Mouse (Mus musculus) kidney, embryonic 14.5 days (tissue): Measurements from ENCODE around the gene Mindy1. TPM values are rescaled to one million over a fixed set of nuclear protein-coding genes. Genes with fewer than 3 reads are reported as not detected.

Experiments used
- ATAC-seq: fragments of 200-750 bp; cut with Nextera tagmentation; 2 replicates; pipeline ENCODE4 v1.8.0; 2017; ENCODE audit warnings: moderate number of reproducible peaks, mild to moderate bottlenecking, moderate TSS enrichment, moderate library complexity; ENCODE audit not compliant: low FRiP score, low TSS enrichment
- H3K27ac ChIP-seq: fragments of 300-500 bp; sonication (generic); 2 replicates; pipeline ENCODE4 v1.5.1; 2014; ENCODE audit warnings: low read depth, mild to moderate bottlenecking, low read length, moderate library complexity, mixed read lengths
- H3K27me3 ChIP-seq: fragments of 300-500 bp; sonication (generic); 2 replicates; pipeline ENCODE4 v1.6.1; 2014; ENCODE audit warnings: mild to moderate bottlenecking, low read length; ENCODE audit not compliant: control insufficient read depth, insufficient read depth
- H3K36me3 ChIP-seq: fragments of 300-500 bp; sonication (generic); 2 replicates; pipeline ENCODE4 v1.6.1; 2014; ENCODE audit warnings: low read length, mixed read lengths; ENCODE audit not compliant: control insufficient read depth, insufficient read depth
- H3K4me1 ChIP-seq: fragments of 300-500 bp; sonication (generic); 2 replicates; pipeline ENCODE4 v1.6.1; 2014; ENCODE audit warnings: low read length, mixed read lengths; ENCODE audit not compliant: control insufficient read depth, insufficient read depth
- H3K4me2 ChIP-seq: fragments of 300-500 bp; sonication (generic); replicated peaks from 2 replicates; pipeline ENCODE4 v1.6.1; 2014; ENCODE audit warnings: low read depth, mild to moderate bottlenecking, low read length
- H3K4me3 ChIP-seq: fragments of 300-500 bp; sonication (generic); 2 replicates; pipeline ENCODE4 v1.5.1; 2014; ENCODE audit warnings: mild to moderate bottlenecking, low read length
- H3K9ac ChIP-seq: fragments of 300-500 bp; sonication (generic); 2 replicates; pipeline ENCODE4 v1.6.1; 2014; ENCODE audit warnings: low read depth, mild to moderate bottlenecking, low read length, moderate library complexity
- H3K9me3 ChIP-seq: fragments of 300-500 bp; sonication (generic); 2 replicates; pipeline ENCODE4 v1.6.1; 2016; ENCODE audit warnings: low read length; ENCODE audit not compliant: control insufficient read depth
- WGBS: fragments of 180-500 bp; shearing (Covaris S2); extraction: QIAGEN DNeasy Blood & Tissue Kit; methylation state at CpG from one replicate; pipeline ENCODE4 v1.1.7; 2014; 5-methylcytosine and 5-hydroxymethylcytosine counted together
- polyA plus RNA-seq: library from polyadenylated mRNA; unstranded; fragments of >200 nt; fragmentation: Nextera tagmentation; extraction: Ambion mirVana; gene quantifications from 2 replicates; pipeline ENCODE4 v1.2.1, GENCODE M21; 2014

Gene Mindy1
- polyA plus RNA-seq, 1 experiment from 2014 or later = 40.9 TPM

DNA sequence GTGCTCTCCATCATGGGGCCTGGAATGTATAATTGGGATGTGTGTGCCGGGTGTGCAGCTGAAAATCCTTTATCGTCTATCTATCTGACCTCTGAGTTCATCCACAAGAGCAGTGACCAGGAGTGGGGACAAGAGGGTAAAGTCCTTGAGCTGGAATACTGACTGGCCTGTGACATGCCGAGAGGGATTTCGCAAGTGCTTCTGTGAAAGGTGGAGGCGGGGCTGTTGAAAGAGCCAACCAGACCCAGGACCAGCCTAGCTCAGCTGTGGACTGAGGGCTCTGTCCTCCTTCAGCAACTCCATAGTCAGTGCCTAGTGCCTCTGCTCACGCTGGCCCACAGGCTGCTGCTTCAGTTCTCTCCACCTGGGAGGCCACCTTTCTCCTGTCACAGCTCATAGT lies 37.4 kb downstream of the Mindy1 start:
- Histone ChIP-seq H3K9me3 (no peaks in the 10 kb centered on the region), H3K4me3 (no peak overlapping the region), H3K27me3 (no peaks in the 10 kb centered on the region), H3K36me3 (peaks cover 44% of the 10 kb centered on the region), H3K4me1 (peaks cover 22% of the 10 kb centered on the region), H3K27ac (no peak overlapping the region), H3K4me2 (no peak overlapping the region), H3K9ac (no peak overlapping the region)
- no peak for ATAC-seq
- 55% methylated on average over 6 of the region's 6 CpGs for WGBS

DNA sequence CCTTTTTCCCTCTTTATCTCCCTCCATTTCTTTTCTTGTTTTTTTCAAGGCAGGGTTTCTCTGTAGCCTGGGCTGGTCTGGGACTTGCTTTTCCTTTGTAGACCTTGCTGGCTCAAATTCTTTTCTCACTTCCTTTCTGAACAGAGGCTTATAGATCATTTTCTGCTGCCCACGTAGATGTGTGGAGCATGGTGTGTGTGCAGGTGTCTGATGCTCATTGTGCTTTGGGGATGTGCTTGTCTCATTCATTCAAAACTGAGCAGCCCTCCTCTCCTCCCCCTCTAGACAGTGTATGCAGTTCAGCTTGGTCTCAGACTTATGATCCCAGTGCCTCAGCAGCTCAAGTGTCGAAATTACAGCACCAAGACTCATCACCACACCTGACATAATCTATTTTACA lies 38.0 kb downstream of the Mindy1 start:
- H3K9ac ChIP-seq = no peak overlapping the region
- H3K27ac ChIP-seq = no peak overlapping the region
- no peak overlapping the region for H3K4me2 ChIP-seq
- H3K4me3 ChIP-seq = no peak overlapping the region
- no peak for ATAC-seq
- H3K9me3 ChIP-seq = no peaks in the 10 kb centered on the region
- H3K4me1 ChIP-seq = peaks cover 22% of the 10 kb centered on the region
- H3K36me3 ChIP-seq = peaks cover 50% of the 10 kb centered on the region
- no peaks in the 10 kb centered on the region for H3K27me3 ChIP-seq
- 77% methylated on average over 2 of the region's 2 CpGs for WGBS

DNA sequence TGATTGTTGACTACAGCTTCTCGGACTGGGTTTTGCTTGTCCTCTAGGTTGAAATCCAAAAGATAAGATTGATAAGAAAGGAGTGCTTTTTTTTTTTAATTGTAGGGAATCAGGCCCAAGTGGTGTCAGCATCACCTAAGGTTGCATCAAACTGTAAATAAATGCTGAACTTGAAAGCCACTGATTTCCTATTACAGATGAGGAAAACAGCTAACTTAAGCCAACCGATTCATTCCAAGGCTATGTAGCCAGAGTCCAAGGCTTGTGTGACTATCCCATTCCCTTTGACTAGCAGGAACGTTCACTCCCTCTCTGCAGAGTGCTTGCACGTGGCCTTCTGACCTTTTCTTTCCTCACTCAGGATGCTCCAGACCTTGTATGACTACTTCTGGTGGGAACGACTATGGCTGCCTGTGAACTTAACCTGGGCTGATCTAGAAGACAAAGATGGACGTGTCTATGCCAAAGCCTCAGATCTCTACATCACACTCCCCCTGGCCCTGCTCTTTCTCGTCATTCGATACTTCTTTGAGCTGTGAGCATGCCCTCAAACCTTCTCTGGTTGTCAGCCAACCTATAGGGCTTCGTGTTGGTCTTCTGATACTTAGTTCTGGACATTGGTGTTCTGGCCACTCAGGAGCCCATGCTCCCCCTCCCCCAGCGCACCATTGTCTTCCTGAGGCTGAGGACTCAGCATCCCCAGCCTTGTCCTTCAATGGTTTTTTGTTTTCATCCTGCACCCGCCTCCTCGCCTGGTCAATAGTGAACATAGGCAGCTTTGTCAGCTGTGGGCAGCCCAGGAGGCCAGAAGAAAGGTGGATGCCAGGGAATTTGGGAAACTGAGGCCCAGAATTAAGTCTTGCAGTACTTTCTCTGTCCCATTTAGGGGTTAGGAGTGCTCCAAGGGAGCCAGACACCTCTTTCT lies 38.8 kb downstream of the Mindy1 start:
- no peak overlapping the region for H3K4me3 ChIP-seq
- ATAC-seq = no peak
- peaks cover 22% of the 10 kb centered on the region for H3K4me1 ChIP-seq
- WGBS = 69% methylated on average over 12 of the region's 12 CpGs
- no peaks in the 10 kb centered on the region for H3K9me3 ChIP-seq
- no peak overlapping the region for H3K27ac ChIP-seq
- no peak overlapping the region for H3K9ac ChIP-seq
- H3K27me3 ChIP-seq = no peaks in the 10 kb centered on the region
- H3K36me3 ChIP-seq = peaks cover 58% of the 10 kb centered on the region
- H3K4me2 ChIP-seq = no peak overlapping the region

DNA sequence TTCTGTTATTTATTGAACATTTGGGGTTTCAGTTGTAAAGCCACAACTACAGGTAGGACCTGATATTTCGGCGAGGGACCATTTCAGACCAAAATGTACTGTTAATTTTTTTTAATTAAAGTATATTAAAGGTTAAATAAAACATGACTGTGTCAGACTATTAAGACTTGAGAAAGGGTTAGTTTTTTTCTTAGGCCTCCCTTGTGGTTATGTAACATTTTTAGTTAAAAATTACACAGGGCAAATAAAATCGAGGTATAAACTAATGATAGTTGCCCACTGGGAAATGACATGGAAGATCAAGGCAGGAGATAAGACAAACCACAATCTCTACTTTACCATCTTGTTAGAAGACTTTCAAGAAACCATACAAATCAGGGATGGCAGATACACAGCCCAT lies 42.3 kb downstream of the Mindy1 start:
- Histone ChIP-seq H3K4me3 (no peak overlapping the region), H3K9me3 (no peaks in the 10 kb centered on the region), H3K4me2 (no peak overlapping the region), H3K36me3 (peaks cover 93% of the 10 kb centered on the region), H3K27me3 (no peaks in the 10 kb centered on the region), H3K9ac (no peak overlapping the region), H3K4me1 (peaks cover 5% of the 10 kb centered on the region; the same call in 1 of the 2 replicates), H3K27ac (no peak overlapping the region)
- WGBS = 93% methylated on average over 3 of the region's 3 CpGs
- no peak for ATAC-seq

DNA sequence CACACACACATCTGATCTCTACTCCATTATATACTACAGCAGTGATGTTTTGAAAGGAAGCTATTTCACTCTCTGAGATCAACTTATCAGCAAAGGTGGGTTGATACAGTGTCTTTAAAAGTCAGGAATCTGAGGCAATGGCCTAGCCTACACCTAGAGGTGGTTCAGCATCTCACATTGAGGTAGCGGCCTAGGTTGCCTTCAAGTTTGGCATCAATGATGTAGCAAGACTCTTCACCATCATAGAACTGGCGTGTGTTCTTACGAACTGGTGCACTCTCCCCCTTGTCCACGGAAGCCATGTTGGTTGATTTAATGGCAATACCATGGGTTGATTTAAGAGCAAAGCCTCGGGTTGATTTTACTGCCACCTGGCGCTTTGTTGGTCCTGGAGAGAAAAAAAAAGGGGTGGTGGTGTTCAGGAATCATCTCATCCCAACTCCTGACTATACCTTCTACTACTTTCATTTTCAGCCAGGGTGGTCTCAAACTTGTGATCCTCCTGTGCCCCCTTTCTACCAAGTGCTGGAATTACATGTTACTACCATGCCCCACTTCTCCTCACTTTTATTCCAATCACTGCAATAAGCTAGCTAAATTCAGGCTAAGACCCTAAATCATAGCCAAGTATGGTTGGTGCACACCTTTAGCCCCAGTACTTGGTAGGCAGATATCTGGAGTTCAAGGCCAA lies 43.5 kb downstream of the Mindy1 start:
- 86% methylated on average over 6 of the region's 6 CpGs for WGBS
- H3K4me3 ChIP-seq = no peak overlapping the region
- no peaks in the 10 kb centered on the region for H3K9me3 ChIP-seq
- no peak overlapping the region for H3K4me2 ChIP-seq
- no peak for ATAC-seq
- H3K9ac ChIP-seq = no peak overlapping the region
- H3K36me3 ChIP-seq = peaks cover 99% of the 10 kb centered on the region
- H3K27ac ChIP-seq = no peak overlapping the region
- H3K27me3 ChIP-seq = no peaks in the 10 kb centered on the region
- H3K4me1 ChIP-seq = no peaks in the 10 kb centered on the region

DNA sequence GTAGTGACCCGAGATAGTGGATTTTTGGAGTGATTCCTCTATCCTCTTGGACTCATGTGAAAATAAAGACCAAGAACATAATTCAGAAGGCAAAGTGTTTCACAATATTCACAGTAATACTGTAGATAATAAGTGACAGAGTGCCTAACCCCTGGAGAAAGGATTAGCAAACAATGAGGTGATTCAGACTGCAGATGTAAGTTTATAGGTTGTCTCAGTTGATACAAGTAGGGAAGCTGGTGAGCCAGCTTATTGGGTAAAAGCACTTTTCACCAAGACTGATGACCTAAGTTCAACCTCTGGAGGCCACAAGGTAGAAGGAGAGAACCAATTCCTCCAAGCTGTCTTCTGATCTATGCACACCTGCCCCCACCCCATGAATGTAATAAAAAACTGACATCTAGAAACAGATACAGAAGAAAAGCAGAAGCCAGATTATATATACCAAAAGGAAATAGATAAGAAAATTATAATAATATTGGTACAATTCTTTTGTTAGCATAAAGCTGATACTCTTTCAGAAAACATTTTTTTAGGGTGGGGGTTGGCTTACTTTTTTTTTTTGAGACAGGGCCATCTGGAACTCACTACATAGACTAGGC lies 47.8 kb downstream of the Mindy1 start:
- WGBS = 92% methylated on average over 1 of the region's 1 CpGs

DNA sequence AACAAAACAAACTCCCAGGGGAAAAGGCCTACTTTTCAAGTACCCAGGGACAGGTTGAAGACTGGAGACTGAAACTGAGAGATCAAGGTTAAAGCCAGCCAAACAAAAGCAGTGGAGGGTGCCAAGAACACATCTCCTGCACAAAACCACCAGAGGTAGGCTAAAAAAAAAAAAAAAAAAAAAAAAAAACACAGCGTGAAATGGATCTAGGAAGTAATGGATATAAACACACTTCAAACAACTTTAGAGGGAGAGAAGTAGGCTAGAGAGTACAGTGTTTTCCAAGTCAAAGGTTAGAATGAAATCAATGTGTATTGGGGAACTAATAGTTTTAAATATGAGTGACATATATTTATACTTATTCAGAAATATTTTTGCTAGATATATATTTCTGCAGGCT lies 50.4 kb downstream of the Mindy1 start:
- Histone ChIP-seq H3K9me3 (no peaks in the 10 kb centered on the region), H3K27ac (no peak overlapping the region), H3K4me3 (no peak overlapping the region), H3K4me1 (no peaks in the 10 kb centered on the region), H3K36me3 (peaks cover 89% of the 10 kb centered on the region), H3K4me2 (no peak overlapping the region), H3K27me3 (no peaks in the 10 kb centered on the region), H3K9ac (no peak overlapping the region)
- ATAC-seq = no peak
- WGBS = 100% methylated on average over 1 of the region's 1 CpGs

More for the DNA sequence above, 47.8 kb downstream of the Mindy1 start:
- Histone ChIP-seq H3K4me2 (no peak overlapping the region), H3K9me3 (no peaks in the 10 kb centered on the region), H3K4me3 (no peak overlapping the region), H3K36me3 (peaks cover 91% of the 10 kb centered on the region), H3K27ac (no peak overlapping the region), H3K27me3 (no peaks in the 10 kb centered on the region), H3K9ac (no peak overlapping the region), H3K4me1 (no peaks in the 10 kb centered on the region)
- ATAC-seq = no peak

DNA sequence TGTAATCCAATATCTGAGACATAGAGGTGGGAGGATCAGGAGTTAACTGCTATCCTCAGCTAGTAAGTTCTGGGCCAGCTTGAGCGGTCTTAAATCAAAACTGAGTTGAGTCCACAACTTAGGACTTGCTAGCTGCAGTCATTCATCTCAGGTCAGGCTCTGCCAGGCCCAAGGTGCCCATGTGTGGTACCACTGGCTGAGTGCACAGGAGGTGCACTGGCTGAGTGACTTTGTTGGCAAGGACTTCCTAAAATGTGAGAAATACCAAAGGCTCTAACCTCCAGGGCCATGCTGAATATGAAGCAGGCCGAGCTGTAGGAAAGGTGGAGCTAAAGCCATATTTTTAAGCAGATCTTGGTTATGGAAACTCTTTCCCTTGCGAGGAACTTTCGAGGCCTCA lies 56.2 kb downstream of the Mindy1 start:
- no peak overlapping the region for H3K4me2 ChIP-seq
- H3K9me3 ChIP-seq = no peaks in the 10 kb centered on the region
- WGBS = 95% methylated on average over 4 of the region's 4 CpGs
- H3K27me3 ChIP-seq = no peaks in the 10 kb centered on the region
- H3K9ac ChIP-seq = no peak overlapping the region
- ATAC-seq = no peak
- no peaks in the 10 kb centered on the region for H3K4me1 ChIP-seq
- H3K4me3 ChIP-seq = no peak overlapping the region
- no peak overlapping the region for H3K27ac ChIP-seq
- H3K36me3 ChIP-seq = peaks cover 92% of the 10 kb centered on the region

DNA sequence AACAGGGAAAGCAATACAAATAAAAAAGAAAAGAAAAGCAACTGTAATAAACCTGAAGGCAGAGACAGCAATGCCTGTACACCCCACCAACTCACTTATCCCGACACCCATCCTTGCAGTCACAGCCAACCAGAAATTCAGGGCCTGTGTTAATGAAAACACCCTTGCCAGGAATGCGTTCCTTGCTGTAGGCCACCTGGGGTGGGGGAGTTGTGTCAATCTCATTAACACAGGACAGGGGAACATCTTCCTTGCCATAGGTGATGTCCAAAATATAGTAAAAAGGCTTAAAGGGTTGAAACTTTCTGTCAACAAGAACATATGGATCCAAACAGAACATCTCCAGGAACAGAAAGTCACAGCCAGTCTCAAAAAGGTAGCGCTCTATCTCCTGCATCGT lies 57.1 kb downstream of the Mindy1 start:
- ATAC-seq = no peak

More for the DNA sequence above, 57.1 kb downstream of the Mindy1 start:
- Histone ChIP-seq H3K4me3 (no peak overlapping the region), H3K36me3 (peaks cover 92% of the 10 kb centered on the region), H3K9me3 (no peaks in the 10 kb centered on the region), H3K9ac (no peak overlapping the region), H3K4me2 (no peak overlapping the region), H3K4me1 (no peaks in the 10 kb centered on the region), H3K27me3 (no peaks in the 10 kb centered on the region), H3K27ac (no peak overlapping the region)
- 91% methylated on average over 4 of the region's 4 CpGs for WGBS
